Mouse (Mus musculus) erythroblast, embryonic 14.5 days (primary cell): Measurements from ENCODE around the gene Vmn1r4.

Experiments used
- GATA1 ChIP-seq: IDR thresholded peaks from 2 replicates; pipeline ENCODE4 v1.6.1; 2012; ENCODE audit warnings: low read length, inconsistent platforms, mixed read lengths
- TAL1 ChIP-seq: IDR thresholded peaks from 3 replicates; pipeline ENCODE4 v1.6.1; 2012; ENCODE audit warnings: low read length, inconsistent platforms, mixed read lengths

- TF ChIP-seq TAL1 (no peak), GATA1 (no peak)
Observed at GRCm38 (mm10) chr6:56901824-56902386, 21.9 kb upstream of the Vmn1r4 start.
